Mouse (Mus musculus) c-Kit-negative CD71-positive TER-119-positive erythroid progenitor cells, embryonic 14.5 days (primary cell): Measurements from ENCODE around the gene Lmntd1.

Experiments
- DNase-seq: peaks from one replicate; pipeline ENCODE4 v3.0.0-alpha.2; 2013; ENCODE audit warnings: low read depth, low spot score

Lmntd1 gene

DNA sequence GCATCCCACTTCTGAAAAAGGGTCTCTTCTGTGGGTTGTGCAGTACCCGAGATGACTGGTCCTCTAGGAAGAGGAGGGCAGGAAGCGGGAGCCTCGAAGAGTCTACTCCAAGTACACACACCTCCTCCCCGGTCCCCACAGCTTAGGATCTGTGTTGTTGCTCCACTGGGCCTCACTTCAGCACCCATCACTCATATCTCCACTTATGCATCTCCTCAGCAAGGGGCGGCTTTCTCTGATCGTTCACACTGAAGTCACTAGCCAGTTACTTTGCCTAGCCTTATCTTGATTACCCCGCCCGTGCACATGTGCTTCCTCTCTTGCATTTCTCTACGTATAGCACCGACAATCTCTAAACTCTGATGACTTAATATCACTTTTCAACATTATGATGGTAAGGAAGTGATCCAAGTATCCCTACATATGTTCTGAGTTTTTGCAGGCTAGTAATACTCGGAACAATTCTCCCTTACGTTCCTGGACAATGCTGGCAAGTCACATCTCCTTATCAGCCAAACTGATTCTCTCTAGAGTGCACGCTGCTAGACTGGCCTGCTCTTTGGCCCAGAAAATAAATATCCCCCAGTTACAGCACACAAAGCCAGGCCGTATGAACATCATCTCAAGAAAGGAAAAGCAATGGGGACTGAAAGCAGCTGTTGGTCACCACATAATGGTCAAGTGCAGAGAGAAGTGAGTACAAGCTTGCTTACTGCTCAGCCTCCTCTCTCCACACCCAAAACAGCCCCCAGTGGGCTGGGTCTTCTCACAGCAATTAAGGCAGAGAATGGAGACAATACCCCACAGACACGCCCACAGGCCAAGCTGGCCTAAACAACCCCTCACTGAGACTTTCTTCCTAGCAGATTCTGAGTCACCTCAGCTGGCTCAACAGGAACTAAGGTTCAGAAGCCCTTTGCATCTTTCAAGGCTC, 56.8 kb downstream of the Lmntd1 start:
- DNase-seq, result no peak

DNA sequence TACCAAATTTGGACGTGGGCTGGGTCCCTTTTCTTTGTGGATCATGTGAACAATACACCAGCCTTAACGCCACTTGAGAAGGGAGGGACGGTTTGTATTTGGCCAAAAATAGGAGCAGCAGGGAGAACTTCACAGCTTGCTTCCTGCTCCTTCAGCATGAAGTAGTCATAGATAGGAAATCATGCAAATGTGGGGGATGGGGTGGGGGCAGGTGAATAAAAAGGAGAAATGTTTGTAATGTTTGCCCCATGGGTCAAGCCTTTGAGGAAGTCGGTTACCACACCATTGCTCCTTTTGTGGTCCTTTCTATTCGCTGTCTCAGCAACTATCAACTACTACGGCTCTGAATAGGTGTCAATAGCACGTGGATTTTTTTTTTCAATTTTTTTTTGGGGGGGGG, 60.9 kb downstream of the Lmntd1 start:
- DNase-seq, result no peak

DNA sequence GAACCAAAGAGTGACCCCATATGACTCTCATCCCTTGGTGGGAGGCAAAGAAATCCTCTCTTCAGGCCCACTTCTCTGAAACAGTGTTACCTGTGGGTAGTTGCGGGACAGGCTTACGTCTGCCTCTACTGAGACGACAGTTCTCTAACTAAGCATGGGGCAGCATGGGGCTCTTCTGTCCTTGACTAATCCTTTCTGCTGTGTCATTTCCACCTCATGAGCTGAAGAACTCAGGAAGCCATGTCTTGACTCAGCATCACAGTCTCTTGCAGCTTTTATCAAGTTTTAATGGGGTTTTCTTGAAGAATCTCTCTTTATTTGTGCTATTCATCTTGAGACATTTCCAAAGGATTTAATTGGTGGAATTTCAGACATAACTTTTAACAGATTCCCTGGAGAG, 61.3 kb downstream of the Lmntd1 start:
- DNase-seq, result no peak

DNA sequence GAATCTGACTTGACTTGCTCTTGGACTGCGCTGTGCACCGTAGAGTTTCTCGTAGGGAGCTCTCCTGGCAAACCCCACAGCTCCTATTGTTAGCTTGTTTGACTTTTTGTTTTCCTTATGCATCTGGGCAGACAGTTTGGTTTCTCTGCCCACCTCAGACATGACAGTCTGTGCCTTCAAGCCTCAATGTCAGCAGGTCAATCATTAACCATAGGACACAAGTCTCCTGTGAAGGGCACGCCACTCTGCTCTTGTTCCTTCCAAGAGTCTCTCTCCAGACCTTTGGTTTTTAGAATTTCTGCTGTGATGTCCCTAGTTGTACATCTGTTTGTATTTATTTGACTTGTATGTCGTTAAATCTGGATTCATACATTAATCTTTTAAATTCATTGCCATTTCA, 63.1 kb downstream of the Lmntd1 start:
- DNase-seq, result no peak

DNA sequence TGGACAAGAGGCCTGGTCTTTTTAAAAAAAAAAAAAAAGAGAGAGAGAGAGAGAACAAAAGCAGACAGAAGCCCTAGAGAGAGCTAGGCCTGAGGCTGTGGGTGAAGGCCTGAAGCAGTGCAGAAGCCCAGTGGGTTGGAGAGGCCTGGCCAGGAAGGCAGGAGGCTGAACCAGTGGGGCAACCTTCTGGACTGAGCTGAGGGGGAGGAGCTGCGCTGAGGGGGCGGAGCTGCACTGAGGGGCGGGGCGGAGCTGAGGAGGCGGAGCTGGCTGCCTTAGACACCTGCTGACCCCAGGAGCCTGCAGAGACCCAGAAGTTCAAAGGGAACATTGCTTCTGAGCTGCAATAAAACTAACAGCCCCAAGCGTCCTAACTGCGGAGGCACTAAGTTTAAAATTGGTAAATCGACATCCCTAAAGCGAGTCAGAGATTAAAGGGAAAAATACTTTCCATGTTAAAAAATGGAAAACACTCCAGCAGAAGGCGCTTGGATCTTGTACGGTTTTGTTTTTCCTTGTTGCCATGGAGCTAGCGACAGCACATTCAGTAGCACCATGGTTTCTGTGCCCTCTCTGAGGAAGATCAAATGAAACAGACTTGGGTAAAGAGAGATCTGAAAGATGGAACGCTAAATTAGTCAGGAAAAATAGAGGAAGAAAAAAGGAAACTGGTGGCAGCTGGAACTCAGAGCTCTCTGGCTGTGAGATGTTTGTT, 68.0 kb downstream of the Lmntd1 start:
- no peak for DNase-seq

DNA sequence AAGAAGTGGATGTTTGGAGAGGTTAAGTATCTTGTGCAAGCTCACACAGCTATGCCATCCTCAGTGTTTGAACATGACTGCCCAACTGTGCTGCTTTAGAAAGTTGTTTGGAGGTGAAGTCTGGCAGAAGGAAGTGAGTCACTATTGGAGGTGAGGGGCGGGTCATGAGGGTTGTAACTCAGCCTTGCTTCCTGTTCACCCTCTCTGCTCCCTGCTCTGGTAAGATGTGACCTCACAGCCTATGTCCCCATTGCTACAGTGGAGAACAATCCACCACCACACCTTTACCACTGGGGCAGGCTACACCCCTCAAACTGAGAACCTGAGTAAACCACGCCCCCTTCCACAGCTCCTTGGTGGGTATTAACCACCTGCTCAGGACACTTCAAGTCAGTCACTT, 69.3 kb downstream of the Lmntd1 start:
- DNase-seq, result no peak

DNA sequence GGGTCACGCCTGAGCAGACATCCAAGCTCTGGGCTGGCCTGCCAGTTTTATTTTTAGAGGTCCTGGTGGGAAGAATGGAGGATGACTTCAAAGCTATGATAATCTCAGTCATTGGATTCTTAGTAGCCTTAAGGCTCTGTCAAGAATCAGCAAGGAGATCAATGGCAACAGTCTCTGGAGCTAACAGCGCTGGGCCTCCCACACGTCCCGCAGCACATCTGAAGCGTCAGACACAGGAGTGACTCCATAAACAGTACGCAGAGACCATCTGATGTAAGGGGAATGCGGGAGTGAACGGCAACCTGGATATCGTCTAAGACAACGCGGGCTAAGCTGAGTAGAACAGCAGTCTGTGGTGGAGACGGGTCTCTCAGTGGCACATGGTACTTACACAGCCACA, 69.8 kb downstream of the Lmntd1 start:
- no peak for DNase-seq

DNA sequence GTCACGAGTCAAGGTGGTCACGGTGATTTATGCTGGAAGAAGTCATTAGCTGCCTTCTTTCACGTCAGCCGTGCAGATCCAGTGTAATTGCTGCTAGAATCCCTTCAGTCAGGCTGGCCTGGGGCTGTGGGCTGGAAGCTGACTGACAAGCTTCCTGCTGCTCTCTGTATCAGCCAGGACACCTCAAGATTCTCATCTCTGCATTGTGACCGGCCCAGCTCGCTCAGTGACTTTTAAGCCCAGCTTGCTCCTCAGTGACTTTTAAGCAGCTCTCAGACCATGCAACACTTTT, 74.6 kb downstream of the Lmntd1 start:
- no peak for DNase-seq

DNA sequence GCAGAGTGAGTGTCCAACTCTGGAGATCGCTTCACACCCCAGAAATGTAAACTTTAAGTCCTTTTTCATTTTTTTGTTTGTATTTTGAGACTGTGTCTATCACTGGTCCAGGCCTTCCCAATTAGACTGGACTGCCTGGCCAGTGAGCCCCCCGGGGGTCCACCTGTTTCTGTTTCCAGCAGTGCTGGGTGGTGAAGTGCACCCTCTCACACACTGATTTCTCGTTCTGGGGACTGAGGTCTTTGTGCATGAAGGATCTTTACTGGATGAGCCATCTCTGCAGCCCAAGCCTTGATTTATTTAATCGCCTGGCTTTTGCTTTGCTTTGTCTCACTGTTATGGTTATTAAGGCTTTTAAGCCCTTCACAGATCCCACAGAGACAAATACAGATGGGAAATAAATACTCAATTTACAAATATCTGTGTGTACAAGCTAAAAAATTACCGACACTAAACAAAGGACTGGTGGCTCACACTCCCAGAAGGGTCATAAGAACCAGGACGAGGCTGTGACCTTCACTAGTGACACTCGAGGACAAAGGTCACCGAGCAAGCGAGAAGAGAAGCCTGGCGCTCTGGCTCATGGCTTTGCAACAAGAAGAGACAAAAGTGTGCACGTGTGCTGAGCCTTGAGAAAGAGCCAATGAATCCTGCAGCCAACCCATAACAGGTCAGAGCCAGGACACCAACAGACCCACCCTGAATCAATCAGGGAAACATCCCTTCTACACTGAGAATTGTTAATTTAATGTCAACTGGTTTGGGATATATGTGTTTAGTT, 75.1 kb downstream of the Lmntd1 start:
- no peak for DNase-seq

DNA sequence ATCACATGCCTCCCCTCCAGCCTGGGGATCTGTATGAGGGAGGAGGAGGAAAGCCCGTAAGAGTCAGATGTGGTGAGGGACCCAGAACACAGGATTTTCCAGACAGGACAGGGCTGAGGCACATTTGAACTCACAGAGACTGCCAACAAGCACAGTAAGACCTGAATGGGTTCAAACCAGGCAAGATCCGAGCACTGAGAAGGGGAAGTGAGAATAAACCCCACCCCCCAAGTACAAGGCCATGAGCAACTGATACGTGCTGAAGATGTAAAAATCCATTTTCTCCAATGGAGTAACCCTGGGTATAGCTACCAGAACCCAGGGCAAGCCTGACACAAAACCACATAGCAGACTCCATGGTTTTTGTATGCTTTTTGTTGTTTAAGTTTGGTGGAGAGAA, 83.7 kb downstream of the Lmntd1 start:
- DNase-seq, result no peak

DNA sequence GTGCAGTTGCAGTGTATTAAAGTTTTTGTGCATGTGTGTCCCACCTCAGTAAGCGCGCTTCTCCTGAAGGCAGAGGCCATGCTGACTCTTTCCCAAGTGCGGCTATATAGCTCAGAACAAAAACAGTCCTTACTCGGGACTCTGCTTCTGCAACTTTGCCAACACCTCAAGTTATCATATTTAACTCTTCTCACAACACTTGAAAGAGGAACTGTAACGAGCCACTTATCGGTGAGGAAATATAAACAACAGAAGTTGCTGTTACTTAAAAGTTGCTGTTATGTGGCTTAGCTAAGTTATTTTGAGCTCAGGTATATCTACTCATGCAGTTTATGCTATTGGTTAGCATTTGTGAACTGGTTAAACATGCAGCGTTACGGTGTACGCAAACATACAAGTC, 90.8 kb downstream of the Lmntd1 start:
- no peak for DNase-seq

DNA sequence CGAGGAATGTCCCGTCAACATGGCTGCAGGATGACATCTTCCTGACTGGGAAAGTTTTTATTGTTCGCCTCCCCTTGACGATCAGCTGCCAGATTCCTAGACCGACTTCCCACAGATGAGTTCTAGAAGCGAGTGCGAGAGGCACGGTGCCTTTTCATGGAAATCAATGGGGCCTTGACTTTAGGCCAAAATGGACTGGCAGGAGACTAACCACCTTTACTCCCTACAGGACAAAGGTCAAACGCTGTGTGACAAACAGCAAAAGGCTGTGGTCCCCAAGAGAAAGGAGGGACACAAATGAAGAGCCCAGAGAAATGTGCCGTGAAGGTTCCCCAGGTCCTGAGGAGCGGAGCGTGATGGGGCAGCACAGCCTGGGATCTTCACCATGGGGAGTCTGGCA, 91.5 kb downstream of the Lmntd1 start:
- no peak for DNase-seq

DNA sequence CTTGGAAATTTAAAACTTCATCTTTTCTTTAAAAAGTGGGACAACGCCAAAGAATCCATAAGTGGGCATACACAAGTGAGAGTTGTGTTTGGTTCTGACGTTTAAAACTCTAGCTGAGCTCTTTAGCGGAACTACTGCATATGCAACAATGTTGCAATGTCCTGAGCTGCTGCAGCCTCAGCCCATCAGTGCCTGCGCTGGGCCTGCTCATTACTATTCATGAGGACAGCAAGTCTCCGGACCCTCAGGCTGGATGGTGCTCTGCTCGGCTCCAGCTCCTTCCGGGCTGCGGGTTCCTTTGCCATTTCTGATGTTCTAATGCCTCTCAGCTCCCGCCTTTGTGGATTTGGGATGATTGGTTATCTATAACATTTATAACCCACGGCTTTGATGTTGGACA, 97.1 kb downstream of the Lmntd1 start:
- no peak for DNase-seq

DNA sequence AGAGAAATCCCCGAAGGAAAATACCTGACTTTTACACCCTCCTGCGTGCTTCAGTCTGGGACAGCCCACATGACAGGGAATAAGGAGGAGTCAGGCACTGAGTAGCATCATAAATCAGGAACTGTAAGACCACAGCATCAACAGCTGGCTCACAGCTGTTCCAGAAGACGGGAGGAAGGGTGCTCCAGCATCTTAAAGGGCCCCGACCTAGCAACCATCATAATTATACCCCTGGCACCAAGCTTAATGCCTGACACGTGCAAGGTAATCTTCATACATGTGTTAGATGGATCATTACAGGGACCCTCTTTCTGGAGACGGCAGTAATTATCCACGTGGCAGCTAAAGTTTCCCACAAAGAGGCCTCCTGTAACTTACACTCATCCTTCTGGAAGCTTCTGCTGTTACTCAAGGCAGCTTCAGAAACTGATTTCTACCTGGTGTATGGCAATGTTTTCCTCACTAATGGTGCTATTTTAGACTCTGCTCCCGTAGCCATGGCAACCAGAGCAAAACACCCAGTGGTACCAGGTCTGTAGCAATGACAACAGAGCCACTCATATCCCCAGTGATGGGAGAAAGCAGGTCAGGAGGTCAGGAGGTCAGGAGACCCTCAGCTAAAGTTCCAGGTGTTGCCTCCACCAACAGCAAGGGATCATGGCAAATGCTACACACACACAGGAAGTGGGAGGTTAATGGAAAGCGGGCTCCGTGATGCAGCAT, 98.1 kb downstream of the Lmntd1 start:
- no peak for DNase-seq

DNA sequence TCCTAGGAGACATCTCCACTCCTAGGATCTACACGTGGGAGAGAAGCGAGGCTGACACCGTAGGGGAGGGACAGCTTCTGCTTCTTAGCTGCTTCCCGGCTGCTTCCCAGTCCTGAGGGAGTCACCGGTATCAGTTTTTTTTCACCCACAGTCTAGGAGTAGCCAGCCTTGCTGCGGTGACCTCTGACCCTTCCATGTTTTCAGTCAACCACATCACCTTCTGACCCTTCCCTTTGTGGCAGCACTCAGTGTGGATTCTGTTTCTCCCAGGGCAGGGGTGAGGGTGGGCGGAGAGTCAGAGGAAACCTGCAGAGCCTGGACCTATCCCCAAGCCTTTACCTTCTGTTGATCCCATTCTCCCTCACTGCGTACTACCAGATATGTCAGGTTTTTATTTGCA, 102.9 kb downstream of the Lmntd1 start:
- no peak for DNase-seq

DNA sequence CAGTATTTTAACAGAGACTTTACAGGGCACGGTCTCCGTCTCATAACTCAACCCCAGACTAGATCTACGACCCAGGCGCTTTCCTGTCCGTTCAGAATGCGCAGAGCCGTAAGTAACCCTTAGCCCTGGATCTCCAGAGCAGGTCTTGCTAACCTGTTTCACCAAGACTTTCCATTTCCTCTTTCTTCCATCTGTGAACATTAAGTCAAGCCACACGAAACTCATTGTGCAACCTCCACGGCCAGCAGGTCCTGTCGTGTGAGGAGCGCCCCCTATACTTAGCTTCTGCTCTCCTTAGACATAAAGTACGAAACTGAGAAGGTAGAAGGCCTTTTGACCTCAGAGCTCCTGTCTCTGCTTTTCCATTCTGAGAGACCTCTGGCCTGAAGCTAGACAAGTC, 105.3 kb downstream of the Lmntd1 start:
- DNase-seq, result no peak

DNA sequence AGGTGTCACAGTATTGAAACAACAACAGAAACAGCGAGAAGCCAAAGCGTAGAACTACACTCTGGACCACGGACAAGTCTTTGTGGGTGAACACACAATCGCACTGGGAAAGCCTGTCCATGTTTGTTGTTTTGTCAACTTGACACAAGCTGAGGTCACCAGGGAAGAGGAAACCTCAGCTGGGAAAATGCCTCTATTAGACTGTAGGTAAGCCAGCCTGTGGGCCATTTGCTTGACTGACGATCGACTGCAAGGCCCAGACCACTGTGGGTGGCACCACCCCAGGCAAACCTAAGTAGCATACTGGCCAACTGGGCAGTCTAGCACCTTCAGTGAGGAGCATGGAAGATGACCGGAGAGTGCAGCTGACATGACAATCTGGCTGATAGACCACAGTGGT, 112.4 kb downstream of the Lmntd1 start:
- no peak for DNase-seq

DNA sequence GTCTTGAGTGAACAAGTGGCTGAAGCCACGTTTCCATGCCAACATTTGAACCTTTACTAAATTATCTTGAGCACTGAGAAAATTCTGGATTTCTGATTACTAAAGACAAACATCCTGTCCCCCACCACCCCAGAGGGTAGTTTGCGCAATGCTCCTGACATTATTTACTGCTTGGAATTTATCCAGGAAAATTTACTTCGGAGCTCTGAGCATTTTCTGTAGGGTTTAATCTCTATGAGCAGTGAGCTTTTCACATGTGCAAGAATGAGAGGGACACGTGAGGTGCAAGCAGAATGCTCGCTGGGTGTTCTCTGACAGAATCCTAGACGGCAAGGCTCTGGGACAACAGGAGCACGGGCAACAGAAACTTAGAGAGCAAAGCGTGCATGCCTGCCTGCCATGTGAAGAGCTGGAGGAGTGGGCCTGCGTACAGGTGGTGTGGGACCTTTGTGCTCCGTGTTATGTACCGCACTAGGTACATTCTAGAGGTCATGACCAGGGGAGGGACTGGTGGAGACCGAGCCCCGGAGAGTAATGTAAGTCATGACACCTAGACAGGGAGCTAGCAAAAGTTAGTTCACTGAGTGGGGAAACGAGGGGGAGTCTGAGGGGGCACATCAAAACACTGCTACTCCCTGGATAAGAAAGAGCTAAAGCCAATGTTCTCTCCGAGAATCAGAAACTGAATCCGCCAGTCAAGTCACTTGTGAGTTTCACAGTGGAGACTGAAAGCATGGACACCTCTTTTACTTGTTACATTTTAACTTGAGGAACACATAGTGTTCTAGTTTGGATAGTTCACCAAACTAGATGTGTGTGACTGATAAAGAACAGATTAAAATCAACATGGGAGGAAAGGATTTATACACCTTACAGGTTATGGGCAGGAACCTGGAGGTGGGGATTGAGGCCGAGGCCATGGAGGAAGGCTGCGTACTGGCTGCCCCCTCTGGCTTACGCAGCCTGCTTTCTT, 114.3 kb downstream of the Lmntd1 start:
- no peak for DNase-seq

DNA sequence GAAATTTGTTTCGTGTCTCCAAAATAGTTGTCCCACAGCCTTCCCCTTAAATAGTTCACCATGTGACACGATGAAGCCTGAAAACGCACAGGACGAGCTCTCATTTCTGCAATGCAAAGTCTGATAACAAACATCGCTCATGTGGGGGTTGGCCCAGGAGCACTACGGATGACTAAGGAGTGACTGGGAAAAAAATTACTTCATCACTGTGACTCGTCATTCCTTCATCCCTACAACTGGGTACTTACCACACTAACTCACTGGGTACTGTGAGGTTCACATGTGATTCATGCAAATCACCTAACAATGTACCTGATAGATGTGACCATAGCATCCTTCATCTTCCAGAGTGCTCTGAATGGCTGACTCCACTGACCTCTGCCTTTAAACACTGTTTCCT, 118.4 kb downstream of the Lmntd1 start:
- DNase-seq, result no peak

DNA sequence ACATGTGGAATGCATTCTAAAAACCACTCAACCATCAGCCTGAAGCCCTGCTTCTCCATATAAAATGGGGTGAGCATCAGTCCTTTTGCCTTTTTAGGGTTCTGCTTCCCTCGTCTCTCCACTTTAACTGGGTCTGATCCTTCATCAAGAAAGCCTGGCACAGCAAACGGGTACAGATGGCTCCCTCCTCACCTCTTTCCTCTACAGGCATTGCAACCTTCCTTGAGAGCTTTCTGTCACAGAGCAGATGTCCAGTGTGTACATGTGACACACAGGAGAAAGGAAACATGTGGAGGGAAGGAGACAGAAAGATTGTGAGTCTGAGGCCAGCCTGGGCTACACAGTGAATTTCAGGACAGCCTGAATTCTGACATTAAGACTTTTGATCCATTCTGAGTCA, 125.9 kb downstream of the Lmntd1 start:
- DNase-seq, result no peak
